Mouse (Mus musculus): ENCODE results near the gene Akap11.
A peak's percentile ranks its signal among the peaks of the same experiment; 100 is the strongest.

GRCm38 (mm10) chr14:78538572-78539320, 2.1 kb upstream of the Akap11 start:
- TF ChIP-seq POLR2A (IDR thresholded peaks at IDR 0.05; ENCODE audit: insufficient read length, low read depth) (no peak), REST (IDR thresholded peaks at IDR 0.05; ENCODE audit: insufficient read depth, insufficient read length) (no peak), MYOG (IDR thresholded peaks at IDR 0.05; ENCODE audit: control insufficient read depth in 1 of 3, insufficient read depth in 1 of 3, insufficient read length in 2 of 3, low read depth in 2 of 3) (peak in 2 of 3 experiments; percentile 28 to 89), TCF3 (IDR thresholded peaks at IDR 0.05; ENCODE audit: insufficient read length, low read depth) (no peak), USF1 (IDR thresholded peaks at IDR 0.05; ENCODE audit: low read depth) (no peak), TCF12 (IDR thresholded peaks at IDR 0.05; ENCODE audit: insufficient read depth, poor library complexity, severe bottlenecking) (no peak), CEBPB (IDR thresholded peaks at IDR 0.05; ENCODE audit: insufficient read depth, poor library complexity, severe bottlenecking) (no peak)
